Mouse (Mus musculus): Measurements from ENCODE around the gene Tom1l2.

Tom1l2 gene

GRCm38 (mm10) chr11:60351388-60351787 lies 1.3 kb downstream of the Tom1l2 start:
- in situ Hi-C loops (cut with MboI; ENCODE audit: unreplicated experiment in 2 of 2): no loop called here

- in situ Hi-C loops (cut with MboI; ENCODE audit: unreplicated experiment in 2 of 2): no loop called here
Observed at GRCm38 (mm10) chr11:60346537-60346936, 6.2 kb downstream of the Tom1l2 start.

GRCm38 (mm10) chr11:60345868-60346267 lies 6.8 kb downstream of the Tom1l2 start:
- in situ Hi-C loops (cut with MboI; ENCODE audit: unreplicated experiment in 2 of 2): no loop called here

GRCm38 (mm10) chr11:60339361-60339760 lies 13.3 kb downstream of the Tom1l2 start:
- in situ Hi-C loops (cut with MboI; ENCODE audit: unreplicated experiment in 2 of 2): no loop called here

- in situ Hi-C loops (cut with MboI; ENCODE audit: unreplicated experiment in 2 of 2): no loop called here
Observed at GRCm38 (mm10) chr11:60338291-60338690, 14.4 kb downstream of the Tom1l2 start.

- in situ Hi-C loops (cut with MboI; ENCODE audit: unreplicated experiment in 2 of 2): no loop called here
Observed at GRCm38 (mm10) chr11:60335771-60336170, 16.9 kb downstream of the Tom1l2 start.

GRCm38 (mm10) chr11:60334124-60334523 lies 18.6 kb downstream of the Tom1l2 start:
- in situ Hi-C loops (cut with MboI; ENCODE audit: unreplicated experiment in 2 of 2): no loop called here

GRCm38 (mm10) chr11:60333461-60333860 lies 19.2 kb downstream of the Tom1l2 start:
- in situ Hi-C loops (cut with MboI; ENCODE audit: unreplicated experiment in 2 of 2): no loop called here

GRCm38 (mm10) chr11:60330551-60330950 lies 22.2 kb downstream of the Tom1l2 start:
- in situ Hi-C loops (cut with MboI; ENCODE audit: unreplicated experiment in 2 of 2): no loop called here

- in situ Hi-C loops (cut with MboI; ENCODE audit: unreplicated experiment in 2 of 2): no loop called here
Observed at GRCm38 (mm10) chr11:60323731-60324130, 29.0 kb downstream of the Tom1l2 start.

- in situ Hi-C loops (cut with MboI; ENCODE audit: unreplicated experiment in 2 of 2): no loop called here
Observed at GRCm38 (mm10) chr11:60321438-60321837, 31.3 kb downstream of the Tom1l2 start.

- in situ Hi-C loops (cut with MboI; ENCODE audit: unreplicated experiment in 2 of 2): no loop called here
Observed at GRCm38 (mm10) chr11:60320426-60321037, 32.2 kb downstream of the Tom1l2 start.

GRCm38 (mm10) chr11:60319257-60320066 lies 33.2 kb downstream of the Tom1l2 start:
- in situ Hi-C loops (cut with MboI; ENCODE audit: unreplicated experiment in 2 of 2): loop anchor here in 1 of 2 experiments (10.0 kb wide), 1 partner anchor 75 kb away; no protein-coding TSS in a partner anchor

- in situ Hi-C loops (cut with MboI; ENCODE audit: unreplicated experiment in 2 of 2): loop anchor here in 1 of 2 experiments (10.0 kb wide), 1 partner anchor 76 kb away; no protein-coding TSS in a partner anchor
Observed at GRCm38 (mm10) chr11:60318716-60319115, 34.0 kb downstream of the Tom1l2 start.

- in situ Hi-C loops (cut with MboI; ENCODE audit: unreplicated experiment in 2 of 2): loop anchor here in 1 of 2 experiments (10.0 kb wide), 1 partner anchor 77 kb away; no protein-coding TSS in a partner anchor
Observed at GRCm38 (mm10) chr11:60317376-60318102, 35.2 kb downstream of the Tom1l2 start.

- in situ Hi-C loops (cut with MboI; ENCODE audit: unreplicated experiment in 2 of 2): loop anchor here in 1 of 2 experiments (10.0 kb wide), 1 partner anchor 78 kb away; no protein-coding TSS in a partner anchor
Observed at GRCm38 (mm10) chr11:60316883-60317282, 35.8 kb downstream of the Tom1l2 start.

GRCm38 (mm10) chr11:60316250-60316649 lies 36.5 kb downstream of the Tom1l2 start:
- in situ Hi-C loops (cut with MboI; ENCODE audit: unreplicated experiment in 2 of 2): loop anchor here in 1 of 2 experiments (10.0 kb wide), 1 partner anchor 79 kb away; no protein-coding TSS in a partner anchor

- in situ Hi-C loops (cut with MboI; ENCODE audit: unreplicated experiment in 2 of 2): loop anchor here in 1 of 2 experiments (10.0 kb wide), 1 partner anchor 84 kb away; no protein-coding TSS in a partner anchor
Observed at GRCm38 (mm10) chr11:60311025-60311854, 41.5 kb downstream of the Tom1l2 start.

GRCm38 (mm10) chr11:60309875-60310274 lies 42.8 kb downstream of the Tom1l2 start:
- in situ Hi-C loops (cut with MboI; ENCODE audit: unreplicated experiment in 2 of 2): loop anchor here in 1 of 2 experiments (10.0 kb wide), 1 partner anchor 85 kb away; no protein-coding TSS in a partner anchor
